Mouse (Mus musculus) testis, postnatal 14 days (tissue): ENCODE measurements around the gene Tchh.
"Not testable (repeated sequence)": the region's sequence is repeated elsewhere in the genome, so short reads cannot be mapped to it uniquely, and the experiment has no call there.

Experiments used
- DNase-seq: peaks from one replicate; pipeline ENCODE4 v3.0.0; 2021; ENCODE audit warnings: low spot score

Tchh gene

GRCm38 (mm10) chr3:93442030-93442429 lies at the start of gene Tchh:
Gene Tchh (plus strand): TSS chr3:93442330.
- DNase-seq, result no peak

- no peak for DNase-seq
Measured at GRCm38 (mm10) chr3:93393366-93393765, 48.8 kb upstream of the Tchh start, which contains the start of gene Rptn. Gene Rptn (plus strand): TSS chr3:93393699.

GRCm38 (mm10) chr3:93403936-93404335 lies 38.2 kb upstream of the Tchh start:
- DNase-seq, result no peak

GRCm38 (mm10) chr3:93406992-93407391 lies 35.1 kb upstream of the Tchh start:
- no peak for DNase-seq

GRCm38 (mm10) chr3:93411905-93412304 lies 30.2 kb upstream of the Tchh start:
- DNase-seq, result no peak

GRCm38 (mm10) chr3:93431673-93432072 lies 10.5 kb upstream of the Tchh start:
- DNase-seq, result no peak

GRCm38 (mm10) chr3:93443501-93444101 lies 1.5 kb downstream of the Tchh start:
- DNase-seq, result peak; percentile 11

GRCm38 (mm10) chr3:93444343-93445164 lies 2.4 kb downstream of the Tchh start:
- DNase-seq, result peak; percentile 60

- peak; percentile 5 for DNase-seq
Measured at GRCm38 (mm10) chr3:93445165-93445705, 3.1 kb downstream of the Tchh start.

- DNase-seq, result peak; percentile 6
Measured at GRCm38 (mm10) chr3:93446128-93446755, 4.1 kb downstream of the Tchh start.

GRCm38 (mm10) chr3:93446756-93447137 lies 4.6 kb downstream of the Tchh start:
- DNase-seq, result not testable (repeated sequence)

- peak; percentile 51 for DNase-seq
Measured at GRCm38 (mm10) chr3:93447138-93447841, 5.2 kb downstream of the Tchh start.

GRCm38 (mm10) chr3:93466556-93466955 lies 24.4 kb downstream of the Tchh start:
- no peak for DNase-seq

- DNase-seq, result no peak
Measured at GRCm38 (mm10) chr3:93467130-93467529, 25.0 kb downstream of the Tchh start.

GRCm38 (mm10) chr3:93468561-93468960 lies 26.4 kb downstream of the Tchh start, which contains the start of gene Tchhl1:
Gene Tchhl1 (plus strand): TSS chr3:93468754.
- no peak for DNase-seq

GRCm38 (mm10) chr3:93469629-93470028 lies 27.5 kb downstream of the Tchh start:
- no peak for DNase-seq

- no peak for DNase-seq
Measured at GRCm38 (mm10) chr3:93480053-93480452, 37.9 kb downstream of the Tchh start.

- no peak for DNase-seq
Measured at GRCm38 (mm10) chr3:93481982-93482616, 40.0 kb downstream of the Tchh start.

GRCm38 (mm10) chr3:93485611-93486010 lies 43.5 kb downstream of the Tchh start:
- no peak for DNase-seq

- no peak for DNase-seq
Measured at GRCm38 (mm10) chr3:93488541-93488940, 46.4 kb downstream of the Tchh start.

- no peak for DNase-seq
Measured at GRCm38 (mm10) chr3:93492176-93492575, 50.0 kb downstream of the Tchh start.
